Mouse (Mus musculus) embryo, embryonic 10.5 days (tissue): ENCODE measurements around the gene Tm7sf3.

Experiments
- DNase-seq: peaks from one replicate; pipeline ENCODE4 v3.0.0-alpha.2; 2015; ENCODE audit warnings: low spot score

Gene Tm7sf3

GRCm38 (mm10) chr6:146642276-146643183, at the start of gene Tm7sf3, which contains the start of gene Med21:
Tm7sf3 (minus strand) TSS chr6:146642824.
Med21 (plus strand) TSS chr6:146642547.
- peak; percentile 99 for DNase-seq

GRCm38 (mm10) chr6:146688861-146689260, 46.2 kb upstream of the Tm7sf3 start:
- DNase-seq: no peak

- no peak for DNase-seq
Measured at GRCm38 (mm10) chr6:146688010-146688409, 45.4 kb upstream of the Tm7sf3 start.

- no peak for DNase-seq
Measured at GRCm38 (mm10) chr6:146686463-146687196, 44.0 kb upstream of the Tm7sf3 start.

DNA sequence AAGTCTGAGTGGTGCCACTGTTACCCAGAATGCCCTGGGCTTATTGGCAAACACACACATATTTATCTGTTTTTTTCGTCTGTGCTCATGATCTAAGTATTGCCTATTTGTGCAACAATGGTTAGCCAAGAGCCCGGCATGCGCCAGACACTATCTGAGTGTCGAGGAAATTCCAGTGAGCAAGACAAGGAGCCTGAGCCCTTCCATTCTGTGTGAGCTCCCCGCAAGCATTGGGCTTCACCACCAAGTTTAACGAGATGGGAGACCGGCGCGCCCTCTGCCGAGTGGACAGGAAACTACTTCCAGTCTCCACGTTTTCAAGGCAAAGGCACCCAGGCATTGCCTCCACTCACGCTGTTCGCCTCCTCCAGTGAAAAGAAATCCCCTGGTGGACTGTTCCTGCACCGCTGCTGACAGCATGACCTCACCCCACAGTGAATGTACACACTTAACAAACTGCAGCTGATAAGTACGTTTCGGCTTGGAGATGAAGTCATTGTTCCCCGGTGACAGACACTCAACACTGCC, 43.2 kb upstream of the Tm7sf3 start:
- no peak for DNase-seq

GRCm38 (mm10) chr6:146683881-146684280, 41.3 kb upstream of the Tm7sf3 start:
- DNase-seq: no peak

DNA sequence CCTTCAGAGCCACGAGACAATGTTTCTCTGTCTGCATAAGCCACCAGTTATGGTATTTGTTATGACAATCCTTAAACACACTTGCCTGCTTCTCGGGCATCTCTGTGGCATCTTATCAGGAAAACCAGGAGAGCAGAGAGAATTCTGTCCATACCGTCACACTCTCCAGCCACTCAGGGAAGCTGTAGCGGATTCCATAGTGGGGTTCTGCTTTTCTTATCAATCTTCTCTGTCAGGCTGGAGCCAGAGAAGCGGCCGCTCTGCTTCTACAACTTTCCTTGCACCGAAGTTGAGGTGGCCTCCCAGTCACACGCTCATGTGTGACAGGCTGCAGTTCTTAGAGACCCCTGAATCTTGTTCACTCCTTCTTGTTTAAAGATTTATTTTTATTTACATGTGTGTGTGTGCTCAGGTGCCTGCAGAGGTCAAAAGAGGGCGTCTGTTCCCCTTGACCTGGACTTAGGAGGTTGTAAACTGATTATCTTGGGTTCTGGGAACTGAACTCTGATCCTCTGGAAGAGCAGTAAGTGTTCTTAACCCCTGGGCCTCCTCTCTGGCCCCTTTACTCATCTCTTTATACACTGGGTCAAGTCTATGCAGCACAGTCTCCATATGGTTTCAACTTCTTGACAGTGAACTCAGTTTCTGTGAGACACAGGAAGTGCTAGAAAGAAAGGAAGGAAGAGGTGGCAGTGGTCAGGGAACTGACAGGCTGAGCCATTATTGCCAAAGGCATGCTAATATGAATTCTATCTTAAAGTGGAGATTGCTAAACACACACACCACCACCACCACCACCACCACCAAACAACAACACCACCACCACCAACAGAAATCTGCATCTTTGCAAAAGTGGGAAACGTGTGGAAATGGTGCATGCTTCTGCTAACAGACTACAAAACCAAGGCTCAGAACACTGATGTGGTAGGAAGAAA, 35.8 kb upstream of the Tm7sf3 start:
- no peak for DNase-seq

- no peak for DNase-seq
Measured at GRCm38 (mm10) chr6:146676904-146677303, 34.3 kb upstream of the Tm7sf3 start.

DNA sequence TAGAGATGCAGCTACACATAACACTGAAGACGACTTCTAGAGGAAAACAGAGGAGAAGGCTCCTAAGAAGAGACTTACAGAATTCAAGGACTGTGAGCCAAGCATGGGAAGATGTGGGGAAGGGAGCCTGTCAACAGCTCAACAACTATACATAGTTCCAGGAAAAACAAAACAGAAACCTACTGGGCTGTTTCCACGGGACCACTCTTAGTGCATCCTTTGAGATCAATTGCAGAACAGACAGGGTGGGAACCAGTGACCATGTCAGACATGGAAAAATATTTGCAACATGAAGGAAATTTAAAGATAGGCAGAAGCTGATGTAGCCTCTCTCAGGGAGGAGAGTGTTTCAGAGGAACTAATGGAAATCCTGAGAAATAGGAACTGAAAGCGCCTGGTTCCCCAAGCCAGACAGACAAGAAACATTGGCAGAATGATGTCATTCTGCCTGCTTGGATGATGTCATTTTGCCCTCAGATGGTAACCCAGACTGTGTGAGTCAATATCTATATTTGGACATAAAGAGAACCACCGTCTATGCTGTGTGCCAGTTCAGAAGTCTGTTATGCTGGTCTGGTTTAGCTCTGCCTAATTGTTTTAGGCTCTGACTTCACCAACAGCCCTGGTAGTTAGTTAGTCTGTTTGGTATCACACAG, 32.4 kb upstream of the Tm7sf3 start:
- no peak for DNase-seq

- DNase-seq: no peak
Measured at GRCm38 (mm10) chr6:146674420-146674819, 31.8 kb upstream of the Tm7sf3 start.

DNA sequence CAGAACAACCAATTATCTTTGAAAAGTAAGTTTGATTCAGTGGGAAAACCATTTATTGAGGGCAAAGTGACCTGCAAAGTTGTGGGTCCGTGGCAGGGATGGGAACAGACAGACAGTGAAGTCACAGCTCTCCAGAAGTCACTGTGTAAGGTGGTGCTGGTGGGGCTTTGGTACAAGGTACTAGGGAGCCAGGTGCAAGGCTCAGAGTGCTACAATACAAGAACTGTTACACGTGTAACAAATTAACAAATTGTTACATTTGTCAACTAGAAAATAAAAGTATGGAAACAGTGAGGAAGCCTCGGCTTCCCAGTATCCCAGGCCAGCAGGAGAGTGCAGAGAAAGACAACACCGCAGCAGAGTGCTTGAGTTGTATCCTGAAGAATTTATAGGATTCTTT, 31.1 kb upstream of the Tm7sf3 start:
- DNase-seq: no peak

DNA sequence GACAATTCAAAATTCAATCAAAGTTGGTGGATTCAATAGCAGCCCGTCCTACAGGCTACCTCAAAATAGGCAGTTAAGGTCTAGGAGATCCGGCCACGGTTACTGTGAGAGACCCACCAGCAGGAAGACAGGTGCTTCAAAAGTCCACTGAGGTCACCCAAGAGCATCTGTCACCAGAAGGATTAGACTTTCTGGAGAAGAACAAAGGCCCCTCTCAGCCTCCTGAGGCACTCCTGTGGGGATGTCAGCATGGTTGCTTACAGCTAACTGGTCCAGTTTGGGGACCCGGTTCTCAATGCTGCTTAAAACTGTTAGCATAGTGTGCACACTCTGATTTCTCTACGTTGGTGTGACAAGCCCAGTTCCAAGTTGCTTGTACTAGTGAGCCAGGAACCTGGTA, 29.5 kb upstream of the Tm7sf3 start:
- DNase-seq: no peak

GRCm38 (mm10) chr6:146670956-146671855, 28.6 kb upstream of the Tm7sf3 start:
- no peak for DNase-seq

GRCm38 (mm10) chr6:146668606-146669005, 26.0 kb upstream of the Tm7sf3 start:
- no peak for DNase-seq

GRCm38 (mm10) chr6:146666811-146667210, 24.2 kb upstream of the Tm7sf3 start:
- DNase-seq: no peak

- no peak for DNase-seq
Measured at GRCm38 (mm10) chr6:146665408-146665807, 22.8 kb upstream of the Tm7sf3 start.

DNA sequence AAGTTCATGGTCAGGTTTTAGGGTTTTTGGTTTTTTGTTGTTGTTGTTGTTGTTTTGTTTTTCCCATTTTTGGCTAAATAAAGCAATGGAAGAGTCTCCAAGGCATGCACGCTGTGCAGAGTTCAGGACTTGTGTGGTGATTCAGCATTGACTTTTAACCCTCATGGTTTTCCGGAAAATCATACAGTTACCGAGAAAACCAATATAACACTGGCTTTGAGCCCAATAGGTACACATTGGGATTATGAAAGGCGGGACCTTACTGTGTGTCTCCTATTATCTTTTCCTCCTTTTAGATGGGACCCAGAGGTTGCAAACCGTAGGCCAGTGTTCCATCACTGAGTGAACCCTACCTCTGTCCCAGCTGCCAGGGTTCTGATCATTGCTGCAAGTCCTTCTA, 22.3 kb upstream of the Tm7sf3 start:
- no peak for DNase-seq

DNA sequence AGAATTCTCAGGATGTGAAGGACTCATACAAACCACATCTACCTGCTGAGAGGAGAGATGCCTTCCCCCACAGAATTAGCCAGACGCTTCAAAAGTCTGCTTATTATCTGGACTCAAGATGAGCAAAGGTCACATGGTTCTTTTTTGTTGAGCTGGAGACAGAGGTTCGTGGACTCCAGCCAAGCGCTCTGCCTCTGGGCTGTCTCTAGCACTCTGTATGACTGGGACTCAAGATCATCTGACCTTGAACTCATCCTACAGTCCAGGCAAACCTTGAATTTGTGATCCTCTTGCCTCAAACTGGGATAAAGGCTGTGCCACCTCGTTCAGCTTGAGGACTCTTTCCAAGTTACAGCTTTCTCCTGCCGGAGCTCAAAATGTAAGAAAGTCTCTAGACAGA, 21.5 kb upstream of the Tm7sf3 start:
- DNase-seq: no peak

- DNase-seq: peak; percentile 67
Measured at GRCm38 (mm10) chr6:146662679-146663078, 20.1 kb upstream of the Tm7sf3 start.

DNA sequence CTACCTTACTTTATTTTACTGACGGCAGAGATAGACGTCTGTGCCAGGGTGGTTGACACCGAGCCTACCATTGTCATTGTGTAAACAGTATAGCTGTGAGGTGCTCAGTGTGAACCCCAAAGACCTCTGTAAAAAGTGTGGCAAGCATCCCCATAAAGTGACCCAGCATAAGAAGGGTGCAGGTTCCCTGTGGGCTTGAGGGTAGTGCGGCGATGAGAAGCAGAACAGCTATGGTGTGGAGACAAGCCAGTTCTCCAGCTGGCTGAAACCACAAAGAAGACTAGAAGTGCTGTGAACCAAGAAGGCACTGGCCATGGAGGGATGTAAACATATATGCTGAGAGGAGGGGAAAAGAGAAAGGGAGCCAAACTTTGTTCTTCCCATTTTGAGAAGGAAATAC, 19.0 kb upstream of the Tm7sf3 start:
- DNase-seq: no peak
